Mouse (Mus musculus) kidney, postnatal 4 days (tissue): ENCODE measurements around the gene Gm27027.
A peak's percentile ranks its signal among the peaks of the same experiment; 100 is the strongest.

ENCODE experiments used
- DNase-seq, 2 experiments: peaks; one replicate each; pipeline ENCODE4 v3.0.0; 2021; ENCODE audit warnings: mixed read lengths in 2 of 2

The Gm27027 gene

GRCm38 (mm10) chr2:93996254-93996653 lies at the start of gene Gm27027:
Gene Gm27027, minus strand, starts transcription at chr2:93996354.
- no peak for DNase-seq

- DNase-seq, result no peak
Measured at GRCm38 (mm10) chr2:94045411-94046090, 49.4 kb upstream of the Gm27027 start.

DNA sequence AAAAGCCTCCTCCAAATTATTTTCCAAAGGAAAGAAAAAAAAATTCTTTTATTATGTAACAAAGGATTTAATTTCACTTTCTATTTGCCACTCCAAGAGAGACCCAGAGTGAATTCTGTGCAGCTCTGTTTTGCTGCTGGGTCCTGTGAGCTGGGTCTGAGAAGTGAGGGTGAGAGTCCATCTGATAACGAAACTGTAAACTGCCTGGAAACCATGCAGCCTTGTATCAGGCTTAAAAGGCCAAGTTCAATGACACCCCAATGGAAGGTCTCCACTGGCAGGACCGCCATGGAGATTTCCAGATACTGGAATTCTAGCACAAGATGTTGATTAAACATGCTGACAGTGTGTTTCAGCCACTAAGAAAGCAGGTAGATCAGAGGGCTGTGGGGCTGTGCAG lies 48.0 kb upstream of the Gm27027 start:
- DNase-seq, result no peak

DNA sequence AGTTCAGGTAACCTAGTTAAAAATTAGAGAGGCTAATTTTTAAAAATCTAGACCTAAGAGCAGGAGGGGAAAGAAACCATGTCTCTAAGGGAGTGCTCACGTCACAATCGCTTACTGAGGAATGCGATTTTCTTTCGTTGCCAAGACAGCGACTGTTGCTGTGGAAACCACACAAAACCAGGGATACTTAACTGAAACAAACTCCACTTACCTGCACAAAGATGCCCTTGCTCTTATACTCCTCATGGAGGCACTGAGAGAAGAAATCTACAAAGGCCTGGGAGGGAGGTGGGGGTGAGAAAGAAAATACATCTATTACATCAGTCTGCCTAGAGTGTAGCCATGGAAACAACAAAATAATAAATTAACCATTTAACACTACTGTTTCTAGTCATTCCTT lies 47.5 kb upstream of the Gm27027 start:
- no peak for DNase-seq

DNA sequence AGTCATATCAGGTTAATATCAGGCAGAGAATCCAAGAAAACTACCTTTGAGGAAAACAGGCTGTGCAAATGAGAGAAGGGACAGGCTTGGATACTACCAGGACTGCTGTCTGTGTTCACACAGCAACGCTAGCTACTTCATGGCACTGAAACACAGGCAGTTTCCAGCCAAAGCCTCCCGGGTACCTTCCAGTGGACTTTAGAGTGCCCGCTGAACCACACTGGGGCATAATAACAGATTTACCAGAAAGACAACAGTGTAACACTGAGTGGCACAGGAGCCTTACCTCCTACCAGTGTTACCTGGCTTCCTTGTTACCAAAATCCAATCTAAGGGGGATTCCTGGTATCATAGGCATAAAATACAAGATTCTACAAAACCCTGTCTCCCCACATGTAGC lies 46.3 kb upstream of the Gm27027 start:
- no peak for DNase-seq

- DNase-seq, result no peak
Measured at GRCm38 (mm10) chr2:94040391-94041125, 44.4 kb upstream of the Gm27027 start.

DNA sequence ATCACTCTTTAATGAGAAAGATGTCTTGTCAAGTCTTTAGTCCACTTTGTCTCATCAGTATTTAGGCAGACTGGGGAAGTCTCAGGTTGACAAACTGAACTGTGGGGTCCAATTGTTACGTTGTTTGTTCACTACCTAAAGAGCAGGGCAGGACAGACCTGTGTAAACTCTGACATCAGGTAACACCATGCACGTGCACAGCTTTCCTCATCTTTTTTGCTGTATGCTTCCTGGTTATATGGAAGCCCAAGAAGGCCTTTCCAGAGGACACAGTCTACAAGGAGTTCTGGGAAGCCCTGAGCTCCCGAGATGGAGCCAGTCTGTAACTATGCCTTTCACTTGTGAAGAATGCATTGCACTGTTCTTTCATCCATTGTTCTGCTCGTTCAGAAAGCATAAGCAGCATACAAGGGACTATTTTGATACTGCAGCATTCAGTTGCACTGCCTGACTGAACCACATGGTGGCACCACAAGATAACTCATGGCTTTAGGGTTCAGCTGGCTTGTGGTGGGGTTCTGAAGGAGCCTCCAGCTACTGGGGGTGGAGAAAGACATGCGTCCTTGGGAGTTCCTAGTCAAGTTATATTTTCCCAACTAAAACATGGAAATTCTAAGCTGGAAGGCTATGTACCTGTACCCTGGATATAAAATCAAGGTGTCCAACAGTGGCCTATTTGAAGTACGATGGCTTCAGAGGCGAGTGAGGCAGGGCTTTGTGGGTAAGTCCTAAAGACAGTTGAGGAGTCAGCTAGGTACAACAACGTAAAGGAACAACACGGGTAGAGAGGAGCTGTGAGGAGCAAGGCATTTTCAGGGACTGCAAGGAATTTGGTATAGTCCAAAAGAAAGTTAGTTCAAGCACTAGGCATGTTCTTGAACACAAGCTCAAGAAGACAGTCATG lies 39.5 kb upstream of the Gm27027 start:
- DNase-seq, result peak; percentile 79

- DNase-seq, result no peak
Measured at GRCm38 (mm10) chr2:94030602-94031001, 34.4 kb upstream of the Gm27027 start.

DNA sequence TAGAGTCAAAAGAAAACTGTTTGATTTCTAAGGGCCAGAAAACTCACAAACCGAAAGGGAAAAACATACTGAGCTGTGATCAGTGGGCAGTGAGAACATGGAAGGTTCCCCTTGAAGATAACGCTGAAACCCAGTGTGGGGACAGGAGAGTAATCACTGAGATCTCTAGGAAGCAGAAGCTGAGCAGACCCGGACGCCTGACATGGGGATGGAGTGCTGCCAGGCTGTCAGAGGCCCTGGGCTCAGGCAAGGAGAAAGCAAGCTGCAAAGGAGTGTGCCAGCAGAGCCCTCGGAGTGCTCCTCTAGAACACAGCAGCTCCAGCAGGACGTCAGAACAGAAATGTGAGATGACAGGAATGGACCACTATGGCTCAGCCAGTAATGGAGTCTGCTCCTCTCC lies 28.5 kb upstream of the Gm27027 start:
- no peak for DNase-seq

DNA sequence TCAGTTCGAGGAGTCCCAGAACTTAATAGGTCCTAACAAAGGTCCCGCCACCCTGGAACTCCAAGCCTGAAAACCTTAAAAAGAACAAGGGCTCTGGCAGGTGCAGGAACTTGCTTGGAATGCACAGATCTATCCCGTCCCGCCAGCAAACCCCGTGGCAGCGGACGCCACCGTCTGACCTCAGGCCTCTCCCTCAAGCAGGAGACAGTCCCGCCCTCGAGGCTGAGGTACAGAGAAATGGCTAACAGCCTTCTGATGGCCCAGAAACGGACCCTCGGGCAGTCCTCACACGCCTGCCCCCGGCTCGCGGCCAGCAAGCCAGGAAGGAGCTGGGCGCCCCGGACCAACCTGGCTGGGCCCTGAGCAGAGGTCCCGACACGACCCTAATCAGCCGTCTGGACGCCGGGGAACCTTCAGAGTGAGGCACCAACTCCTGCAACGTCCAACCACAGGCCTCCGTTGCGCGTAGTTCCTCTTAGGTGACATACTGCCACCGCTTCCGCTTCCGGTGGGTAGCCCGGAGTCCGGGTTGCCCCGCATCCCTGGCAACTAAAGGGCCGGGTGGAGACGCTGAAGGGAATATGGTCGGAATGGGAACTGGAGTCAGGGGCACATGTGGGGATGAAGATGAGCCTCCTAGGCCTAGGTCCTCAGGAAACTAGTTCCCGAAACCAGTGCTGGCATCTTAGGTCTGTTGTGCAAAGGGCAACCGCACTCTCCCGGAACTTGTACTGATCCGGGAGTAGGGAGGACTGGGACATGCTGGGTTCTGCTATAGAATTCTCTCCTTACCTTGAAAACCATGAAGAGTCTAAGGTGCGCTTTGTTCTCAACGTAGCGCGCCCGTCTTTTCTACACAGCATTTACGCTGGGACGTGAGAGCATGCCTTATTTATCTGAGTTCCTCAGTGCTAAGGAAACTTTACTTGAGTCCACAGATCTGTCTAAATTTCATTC lies 14.5 kb upstream of the Gm27027 start, which contains the start of gene Alkbh3:
Alkbh3 (minus strand) TSS at position 473 of the 957 bp plus-strand sequence.
- DNase-seq, result peak; percentile 95 to 96

- DNase-seq, result peak; percentile 93 to 96
Measured at GRCm38 (mm10) chr2:94002331-94002730, 6.2 kb upstream of the Gm27027 start.

GRCm38 (mm10) chr2:94001918-94002317 lies 5.8 kb upstream of the Gm27027 start:
- no peak for DNase-seq

- DNase-seq, result peak; percentile 13 to 37
Measured at GRCm38 (mm10) chr2:94001411-94001810, 5.3 kb upstream of the Gm27027 start.

DNA sequence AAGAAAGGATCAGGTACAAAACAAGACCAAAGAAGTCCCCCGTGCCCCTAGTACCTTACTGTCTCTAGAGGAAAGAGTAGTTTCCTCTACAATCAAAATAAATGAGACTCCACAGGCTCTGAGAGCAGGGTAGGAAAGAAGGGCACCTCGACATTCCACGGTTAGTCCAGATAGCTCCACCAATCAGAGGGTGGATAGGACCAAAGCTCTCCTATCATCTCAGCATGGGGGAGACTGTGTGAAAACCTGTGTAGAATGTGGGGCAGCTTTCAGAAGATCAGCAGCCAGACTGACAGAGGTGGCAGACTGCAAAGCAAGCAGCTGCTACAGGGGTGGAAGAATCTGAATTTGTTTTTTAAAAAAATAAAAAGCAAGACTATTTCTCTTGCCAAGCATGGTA lies 3.3 kb downstream of the Gm27027 start:
- no peak for DNase-seq

- peak; percentile 18 to 42 for DNase-seq
Measured at GRCm38 (mm10) chr2:93992259-93992658, 3.9 kb downstream of the Gm27027 start.

GRCm38 (mm10) chr2:93991336-93991735 lies 4.8 kb downstream of the Gm27027 start:
- DNase-seq, result no peak

DNA sequence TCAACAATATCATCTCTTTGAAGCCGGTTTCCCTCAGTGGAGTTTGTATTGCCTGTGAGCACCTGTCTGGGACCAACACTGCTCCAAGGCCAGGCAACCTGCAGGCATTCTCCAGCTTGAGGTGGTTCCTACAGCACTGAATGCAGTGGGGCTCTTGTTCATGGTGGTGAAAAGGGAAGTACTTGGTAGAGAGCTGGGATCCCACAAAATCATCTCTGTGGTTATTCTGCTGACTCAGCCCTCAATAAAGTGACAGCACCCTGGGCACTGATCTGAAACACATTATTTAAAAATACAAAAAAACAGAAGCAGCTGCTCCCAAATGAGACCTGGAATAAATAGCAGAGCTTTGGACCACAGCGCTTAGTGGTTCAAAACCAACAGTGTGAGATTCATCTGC lies 7.7 kb downstream of the Gm27027 start:
- no peak for DNase-seq

DNA sequence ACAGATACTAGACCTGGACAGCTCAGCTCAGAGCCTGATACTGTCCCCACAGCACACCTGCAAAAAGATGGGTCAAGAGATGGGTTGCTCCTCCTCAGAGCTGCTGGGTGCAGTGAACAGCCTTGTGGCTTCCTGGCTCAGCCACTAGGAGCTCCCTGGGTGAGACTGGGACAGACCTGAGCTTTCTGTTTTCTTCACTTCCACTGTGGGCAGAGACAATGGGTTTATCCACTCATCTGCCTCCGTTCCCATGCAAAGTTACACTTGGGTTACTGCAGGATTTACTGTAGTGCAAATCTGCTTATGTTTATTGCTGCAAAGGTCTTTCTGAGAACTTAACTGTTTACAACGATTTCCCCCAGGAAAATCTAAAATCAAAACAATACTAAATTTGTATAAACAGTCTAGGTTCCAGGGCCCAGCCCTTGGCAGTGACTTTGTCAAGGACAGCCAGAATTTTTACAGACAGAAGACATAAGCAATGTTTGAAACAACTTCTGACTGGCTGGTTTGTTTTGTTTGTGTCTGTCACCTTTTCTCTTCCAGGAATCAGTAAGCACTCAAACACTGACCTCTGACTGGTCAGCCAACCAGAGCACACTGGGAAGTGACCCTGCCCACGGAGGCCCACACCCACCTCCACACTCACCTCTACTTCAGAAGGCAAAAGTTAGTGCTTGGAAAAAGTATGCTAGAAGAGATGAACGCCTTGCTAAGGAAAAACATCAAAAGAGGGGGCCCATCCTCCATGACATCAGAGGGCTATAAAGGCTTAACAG lies 13.5 kb downstream of the Gm27027 start:
- DNase-seq, result no peak

- peak; percentile 20 to 36 for DNase-seq
Measured at GRCm38 (mm10) chr2:93979249-93980120, 16.7 kb downstream of the Gm27027 start.
